Mouse (Mus musculus) layer of hippocampus, postnatal 36 days (tissue): ENCODE data around the gene Smim9. TPM values are rescaled to one million over a fixed set of nuclear protein-coding genes. Genes with fewer than 3 reads are reported as not detected.
"Not testable (repeated sequence)": the region's sequence is repeated elsewhere in the genome, so short reads cannot be mapped to it uniquely, and the experiment has no call there.

Experiments
- DNase-seq, 2 experiments: peaks; one replicate each; pipeline ENCODE4 v3.0.0; 2022
- total RNA-seq, 2 experiments: library from RNA; stranded (reverse); gene quantifications; 2 replicates each; pipeline ENCODE4 v1.2.3; 2021

The Smim9 gene
- total RNA-seq, result not detected

- no peak for DNase-seq
Observed at GRCm38 (mm10) chrX:75163670-75164069, at the start of gene Smim9. Smim9 (minus strand) TSS chrX:75163770.

- DNase-seq, result peak in 1 of 2 experiments; percentile 3
Observed at GRCm38 (mm10) chrX:75155576-75156243, 7.9 kb downstream of the Smim9 start.

GRCm38 (mm10) chrX:75152249-75152648 is 11.3 kb downstream of the Smim9 start:
- no peak for DNase-seq

GRCm38 (mm10) chrX:75150304-75150703 is 13.3 kb downstream of the Smim9 start:
- no peak for DNase-seq

- DNase-seq, result no peak
Observed at GRCm38 (mm10) chrX:75148414-75148813, 15.2 kb downstream of the Smim9 start.

- DNase-seq, result not testable (repeated sequence)
Observed at GRCm38 (mm10) chrX:75143124-75143555, 20.4 kb downstream of the Smim9 start.

GRCm38 (mm10) chrX:75138182-75138581 is 25.4 kb downstream of the Smim9 start:
- DNase-seq, result no peak

GRCm38 (mm10) chrX:75137729-75138128 is 25.8 kb downstream of the Smim9 start:
- no peak for DNase-seq

GRCm38 (mm10) chrX:75136938-75137337 is 26.6 kb downstream of the Smim9 start:
- no peak for DNase-seq

- DNase-seq, result peak; percentile 66 to 68
Observed at GRCm38 (mm10) chrX:75130467-75131160, 33.0 kb downstream of the Smim9 start, which contains the start of gene Mpp1. Mpp1 (minus strand) TSS chrX:75131016.

- DNase-seq, result no peak
Observed at GRCm38 (mm10) chrX:75129474-75129873, 34.1 kb downstream of the Smim9 start.

GRCm38 (mm10) chrX:75128333-75128980 is 35.1 kb downstream of the Smim9 start:
- no peak for DNase-seq

- DNase-seq, result no peak
Observed at GRCm38 (mm10) chrX:75126893-75127292, 36.7 kb downstream of the Smim9 start.

- DNase-seq, result no peak
Observed at GRCm38 (mm10) chrX:75125606-75126005, 38.0 kb downstream of the Smim9 start.

GRCm38 (mm10) chrX:75115550-75115949 is 48.0 kb downstream of the Smim9 start:
- no peak for DNase-seq

- DNase-seq, result no peak
Observed at GRCm38 (mm10) chrX:75102293-75102692, 61.3 kb downstream of the Smim9 start.

GRCm38 (mm10) chrX:75098799-75099198 is 64.8 kb downstream of the Smim9 start:
- DNase-seq, result no peak

GRCm38 (mm10) chrX:75096163-75096770 is 67.3 kb downstream of the Smim9 start:
- no peak for DNase-seq

Other genes with a start within 250 kb of the Smim9 start
- 1 to 10 TPM; 1.6 to 2.4 TPM for gene Gab3, start 78.3 kb downstream of the Smim9 start, total RNA-seq
- gene Dkc1, start 67.9 kb downstream of the Smim9 start, total RNA-seq, result 10 to 100 TPM; 32.7 to 34.6 TPM
- 10 to 100 TPM; 35.7 to 39.7 TPM for gene Mpp1, start 32.8 kb downstream of the Smim9 start, total RNA-seq
- 10 to 100 TPM; 50.4 to 54.1 TPM for gene Fundc2, start 218.6 kb upstream of the Smim9 start, total RNA-seq
- 1 to 10 TPM; 2.5 to 2.7 TPM for gene F8, start 218.8 kb upstream of the Smim9 start, total RNA-seq